Mouse (Mus musculus) midbrain, postnatal 0 days (tissue): ENCODE measurements around the gene Becn1. TPM values are rescaled to one million over a fixed set of nuclear protein-coding genes. Genes with fewer than 3 reads are reported as not detected.
A peak's percentile ranks its signal among the peaks of the same experiment; 100 is the strongest.

ENCODE experiments used
- ATAC-seq: fragments of 200-750 bp; cut with Nextera tagmentation; 2 replicates; pipeline ENCODE4 v1.8.0; 2017; ENCODE audit warnings: moderate number of reproducible peaks, mild to moderate bottlenecking, moderate TSS enrichment, moderate library complexity; ENCODE audit not compliant: low FRiP score
- DNase-seq: peaks from one replicate; pipeline ENCODE4 v3.0.0-alpha.2; 2015; ENCODE audit warnings: low spot score
- H3K27ac ChIP-seq: fragments of 300-500 bp; sonication (generic); 2 replicates; pipeline ENCODE4 v1.5.1; 2014; ENCODE audit warnings: low read depth, mild to moderate bottlenecking, low read length, mixed read lengths
- H3K27me3 ChIP-seq: fragments of 300-500 bp; sonication (generic); 2 replicates; pipeline ENCODE4 v1.6.1; 2014; ENCODE audit warnings: low read length, control low read depth, mixed read lengths; ENCODE audit not compliant: insufficient read depth
- H3K36me3 ChIP-seq: fragments of 300-500 bp; sonication (generic); 2 replicates; pipeline ENCODE4 v1.6.1; 2014; ENCODE audit warnings: low read length, control low read depth, mixed read lengths; ENCODE audit not compliant: insufficient read depth
- H3K4me1 ChIP-seq: fragments of 300-500 bp; sonication (generic); 2 replicates; pipeline ENCODE4 v1.6.1; 2014; ENCODE audit warnings: mild to moderate bottlenecking, control low read depth, antibody characterized with exemption, low read length, mixed read lengths; ENCODE audit not compliant: insufficient read depth
- H3K4me2 ChIP-seq: fragments of 300-500 bp; sonication (generic); 2 replicates; pipeline ENCODE4 v1.6.1; 2014; ENCODE audit warnings: low read depth, mild to moderate bottlenecking, low read length, mixed read lengths; ENCODE audit not compliant: poor library complexity, severe bottlenecking
- H3K4me3 ChIP-seq: fragments of 300-500 bp; sonication (generic); 2 replicates; pipeline ENCODE4 v1.5.1; 2014; ENCODE audit warnings: low read depth, mild to moderate bottlenecking, low read length, moderate library complexity
- H3K9ac ChIP-seq: fragments of 300-500 bp; sonication (generic); replicated peaks from 2 replicates; pipeline ENCODE4 v1.6.1; 2014; ENCODE audit warnings: mild to moderate bottlenecking, low read length, moderate library complexity, mixed read lengths; ENCODE audit not compliant: poor library complexity, severe bottlenecking
- H3K9me3 ChIP-seq: fragments of 300-500 bp; sonication (generic); 2 replicates; pipeline ENCODE4 v1.6.1; 2016; ENCODE audit warnings: low read length, control low read depth
- CTCF ChIP-seq: IDR thresholded peaks from 2 replicates; pipeline ENCODE4 v1.5.1; 2016; ENCODE audit warnings: antibody characterized with exemption, mild to moderate bottlenecking
- WGBS: fragments of 180-500 bp; shearing (Covaris S2); extraction: QIAGEN DNeasy Blood & Tissue Kit; methylation state at CpG from one replicate; pipeline ENCODE4 v1.1.7; 2014; 5-methylcytosine and 5-hydroxymethylcytosine counted together
- polyA plus RNA-seq: library from polyadenylated mRNA; unstranded; fragments of >200 nt; fragmentation: Nextera tagmentation; extraction: Ambion mirVana; gene quantifications from 2 replicates; pipeline ENCODE4 v1.2.1, GENCODE M21; 2015
- total RNA-seq: library from RNA; depleted of rRNA; stranded (reverse); fragments of >200 nt; gene quantifications from 2 replicates; pipeline ENCODE4 v1.2.3, GENCODE M21; 2014; rRNA removed

The Becn1 gene
- 94.4 and 209 TPM in 2 replicates for total RNA-seq
- 145 and 150 TPM in 2 replicates for polyA plus RNA-seq

DNA sequence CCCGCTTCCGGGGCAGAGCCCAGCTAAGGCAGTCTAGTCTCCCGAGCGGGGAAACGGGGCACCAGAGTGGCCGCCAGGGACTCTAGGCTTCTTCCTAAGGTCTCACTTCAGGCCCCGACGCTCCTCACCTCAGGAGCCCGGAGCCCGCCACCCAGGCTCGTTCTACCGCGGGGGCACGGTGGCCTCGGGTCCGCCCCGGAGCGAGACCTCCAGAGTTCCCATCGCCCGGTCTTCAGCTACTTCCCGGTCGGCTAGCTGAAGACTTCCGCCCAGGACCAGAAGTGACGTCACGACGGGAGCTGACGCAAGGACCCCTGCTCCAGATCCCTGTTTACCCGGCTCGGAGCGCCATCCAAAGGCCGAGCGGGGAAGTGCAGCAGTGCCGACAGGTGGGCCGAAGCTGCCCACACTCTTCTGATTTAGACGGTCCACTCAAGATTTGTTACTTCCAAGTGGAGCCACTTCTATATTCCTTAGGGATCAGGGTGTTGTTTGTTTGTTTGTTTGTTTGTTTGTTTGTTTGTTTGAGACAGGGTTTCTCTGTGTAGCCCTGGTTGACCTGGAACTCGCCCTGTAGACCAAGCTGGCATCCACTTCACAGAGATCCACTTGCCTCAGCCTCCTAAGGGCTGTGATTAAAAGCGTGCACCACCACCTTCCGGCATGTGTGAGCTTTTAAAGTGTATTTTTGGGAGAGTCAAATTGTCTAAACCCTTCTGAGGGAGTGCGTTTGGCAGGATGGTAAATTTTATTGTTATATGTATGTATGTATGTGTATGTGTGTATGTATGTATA, at the start of gene Becn1:
Gene Becn1, minus strand, starts transcription at position 283 of the 795 bp plus-strand sequence.
- peaks cover 6% of the 10 kb centered on the region; the same call in 1 of the 2 replicates for H3K4me1 ChIP-seq
- DNase-seq: peak; percentile 97
- H3K4me2 ChIP-seq: peak within 1 kb of the TSS; percentile 96
- peak within 1 kb of the TSS; percentile 86 for H3K4me3 ChIP-seq
- H3K36me3 ChIP-seq: peaks cover 11% of the 10 kb centered on the region; the same call in 1 of the 2 replicates
- H3K27me3 ChIP-seq: no peaks in the 10 kb centered on the region
- peak; percentile 92 for ATAC-seq
- WGBS: 7% methylated on average over 39 of the region's 39 CpGs
- peak within 1 kb of the TSS; percentile 88 for H3K9ac ChIP-seq
- no peaks in the 10 kb centered on the region for H3K9me3 ChIP-seq
- peak within 1 kb of the TSS; percentile 55 for H3K27ac ChIP-seq
- TF ChIP-seq CTCF: peak; percentile 94

DNA sequence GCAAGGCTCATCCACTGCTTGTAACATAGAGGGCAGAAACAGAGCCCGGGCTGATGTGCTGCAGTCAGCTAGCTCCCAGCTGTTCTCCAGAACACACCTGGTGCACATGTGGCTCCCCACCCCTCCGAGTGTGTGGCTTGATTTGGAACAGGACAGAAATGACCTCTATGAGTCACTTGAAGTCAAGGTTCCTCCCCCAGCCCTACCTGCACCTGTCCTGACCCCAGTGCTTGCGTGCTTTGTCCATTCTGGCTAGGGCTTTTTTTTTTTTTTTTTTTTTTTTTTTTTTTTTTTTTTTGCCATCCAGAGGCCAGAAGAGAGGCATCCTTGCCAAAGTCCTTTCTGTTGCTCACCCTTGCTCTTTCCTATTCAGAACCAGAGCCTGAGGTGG, 49.6 kb upstream of the Becn1 start:
- no peaks in the 10 kb centered on the region for H3K4me1 ChIP-seq
- H3K4me2 ChIP-seq: no peak overlapping the region
- H3K9me3 ChIP-seq: no peaks in the 10 kb centered on the region
- H3K9ac ChIP-seq: no peak overlapping the region
- no peak overlapping the region for H3K27ac ChIP-seq
- H3K4me3 ChIP-seq: no peak overlapping the region
- H3K27me3 ChIP-seq: no peaks in the 10 kb centered on the region
- DNase-seq (no peak), ATAC-seq (no peak)
- 79% methylated on average over 3 of the region's 3 CpGs for WGBS
- TF ChIP-seq CTCF: no peak
- no peaks in the 10 kb centered on the region for H3K36me3 ChIP-seq

DNA sequence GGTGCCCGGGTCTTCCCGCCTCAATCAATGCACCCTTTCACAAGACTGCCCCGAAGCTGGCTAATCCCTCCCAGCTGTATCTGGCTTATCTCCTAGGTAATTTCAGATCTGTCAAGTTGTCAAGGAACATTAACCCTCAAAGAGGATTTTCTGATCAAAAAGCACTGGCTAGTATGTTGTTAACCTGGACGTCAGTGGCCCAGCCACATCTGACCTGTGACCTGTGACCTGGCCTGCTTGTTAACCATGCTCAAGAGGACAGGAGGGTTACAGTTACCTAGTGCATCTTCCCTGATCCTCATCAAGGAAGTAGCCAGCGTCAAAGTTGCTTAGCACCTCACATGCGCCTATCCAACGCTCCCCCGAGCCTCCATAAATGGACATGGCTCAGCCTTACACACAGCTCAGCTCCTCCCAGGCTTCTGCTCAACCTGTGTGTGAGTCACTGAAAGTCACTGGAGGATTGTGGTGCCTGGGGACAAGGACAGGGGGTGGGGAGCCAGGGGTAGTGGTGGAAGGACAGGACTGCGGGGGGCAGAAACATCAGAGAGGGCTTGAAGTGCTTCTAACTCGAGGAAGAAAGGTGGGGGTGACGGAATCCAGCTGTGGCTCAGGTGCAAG, 49.1 kb upstream of the Becn1 start:
- Histone ChIP-seq H3K27ac (no peak overlapping the region), H3K4me3 (no peak overlapping the region), H3K9me3 (no peaks in the 10 kb centered on the region), H3K4me2 (no peak overlapping the region), H3K9ac (no peak overlapping the region), H3K27me3 (no peaks in the 10 kb centered on the region), H3K36me3 (no peaks in the 10 kb centered on the region), H3K4me1 (no peaks in the 10 kb centered on the region)
- DNase-seq: no peak
- TF ChIP-seq CTCF: no peak
- ATAC-seq: no peak
- 47% methylated on average over 11 of the region's 11 CpGs for WGBS

DNA sequence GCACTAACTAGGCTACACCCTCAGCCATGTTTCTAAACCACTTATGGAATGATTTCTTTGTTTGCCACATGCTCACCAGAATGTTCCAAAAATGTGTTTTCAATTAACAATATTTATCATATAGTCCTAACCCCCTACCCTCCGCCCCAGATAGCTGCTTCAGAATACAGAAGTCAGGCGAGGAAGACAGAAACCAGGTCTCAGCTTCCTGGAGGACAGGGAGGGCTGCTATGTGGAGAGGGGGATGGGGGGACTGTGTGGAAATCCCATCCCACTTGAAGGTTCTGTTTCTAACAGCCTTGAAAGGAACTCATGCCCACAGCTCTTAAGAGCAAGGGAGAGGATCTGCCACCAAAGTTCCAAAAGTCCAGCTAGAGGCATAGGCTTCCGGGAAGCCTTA, 47.1 kb upstream of the Becn1 start:
- Histone ChIP-seq H3K9me3 (no peaks in the 10 kb centered on the region), H3K4me2 (no peak overlapping the region), H3K27ac (no peak overlapping the region), H3K36me3 (no peaks in the 10 kb centered on the region), H3K9ac (no peak overlapping the region), H3K4me1 (no peaks in the 10 kb centered on the region), H3K4me3 (no peak overlapping the region), H3K27me3 (no peaks in the 10 kb centered on the region)
- WGBS: 91% methylated on average over 3 of the region's 3 CpGs
- no peak for TF ChIP-seq CTCF
- ATAC-seq (no peak), DNase-seq (no peak)

DNA sequence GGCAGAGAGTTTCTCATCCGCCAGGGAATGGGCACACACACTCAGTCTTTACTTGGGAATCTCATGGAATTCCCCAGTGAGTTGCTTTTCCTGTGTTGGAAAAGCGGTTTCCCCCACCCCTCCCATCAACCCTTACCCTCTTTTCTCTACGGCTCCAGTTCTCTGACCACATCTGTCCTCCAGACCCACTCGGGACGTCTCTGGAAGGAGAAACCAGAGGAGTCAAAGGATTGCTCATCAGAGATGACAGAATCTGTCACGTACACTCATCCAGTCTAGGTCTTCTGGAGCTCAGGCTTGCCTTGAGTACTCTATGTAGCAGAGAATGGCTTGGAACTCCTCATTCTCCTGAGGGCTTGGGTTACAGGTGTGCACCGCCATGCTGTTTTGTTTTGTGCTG, 46.7 kb upstream of the Becn1 start:
- no peaks in the 10 kb centered on the region for H3K27me3 ChIP-seq
- no peaks in the 10 kb centered on the region for H3K36me3 ChIP-seq
- no peak overlapping the region for H3K4me2 ChIP-seq
- no peak for ATAC-seq
- H3K9me3 ChIP-seq: no peaks in the 10 kb centered on the region
- WGBS: 82% methylated on average over 7 of the region's 7 CpGs
- no peak for TF ChIP-seq CTCF
- no peak overlapping the region for H3K27ac ChIP-seq
- no peaks in the 10 kb centered on the region for H3K4me1 ChIP-seq
- no peak for DNase-seq
- no peak overlapping the region for H3K9ac ChIP-seq
- H3K4me3 ChIP-seq: no peak overlapping the region
